Mouse (Mus musculus): Measurements from ENCODE around the gene Hnrnpa3.

DNA sequence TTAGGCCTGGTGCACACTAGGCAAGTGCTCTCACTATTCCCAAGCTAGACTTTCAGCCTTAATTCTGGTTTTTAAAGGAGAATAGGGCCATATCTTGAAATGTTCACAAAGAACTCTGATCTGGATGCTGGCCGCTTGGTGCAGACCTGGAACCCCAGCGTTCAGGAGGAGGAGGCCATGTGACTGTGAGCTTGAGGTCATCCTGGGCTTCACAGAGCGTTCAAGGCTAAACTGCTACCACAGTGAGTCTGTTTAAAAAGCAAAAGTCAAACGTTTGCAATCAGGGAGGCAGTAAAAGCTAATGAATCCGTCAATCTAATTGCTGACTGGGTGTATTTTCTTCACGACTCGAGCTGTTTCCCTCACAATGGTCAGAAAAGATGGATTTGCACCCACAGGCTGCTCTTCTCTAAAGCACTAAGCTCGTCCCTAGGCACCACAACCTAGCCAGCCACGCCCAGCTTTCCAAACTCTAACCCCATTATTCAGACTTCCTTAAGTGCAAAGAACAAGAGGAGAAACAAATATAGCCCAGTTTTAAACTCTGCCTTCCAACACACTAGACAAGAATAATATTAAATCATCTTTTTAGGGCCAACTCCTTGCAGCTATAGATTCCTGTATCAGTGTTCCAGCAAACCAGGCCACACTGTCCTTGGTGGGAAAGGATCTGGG is 36.8 kb downstream of the Hnrnpa3 start:
- TF ChIP-seq POLR2A (IDR thresholded peaks at IDR 0.05; ENCODE audit: control insufficient read depth, extremely low read depth, insufficient read depth, low read length, poor library complexity) (no peak), CTCF (IDR thresholded peaks at IDR 0.05; ENCODE audit: borderline replicate concordance, control insufficient read depth, extremely low read depth, insufficient read depth, low read length, poor library complexity) (no peak)
